Mouse (Mus musculus) leukemia stem cell, adult 10-12 weeks (primary cell): ENCODE data around the gene Zfp942. TPM values are rescaled to one million over a fixed set of nuclear protein-coding genes. Genes with fewer than 3 reads are reported as not detected.

Experiments
- polyA plus RNA-seq: library from polyadenylated mRNA; stranded (reverse); fragments of >175 nt; gene quantifications from 2 replicates; pipeline ENCODE4 v1.2.3, GENCODE M21; 2012; ENCODE audit warnings: low replicate concordance

Zfp942 gene
- 0.18 and 0.72 TPM in 2 replicates for polyA plus RNA-seq

GRCm38 (mm10) chr17:21962107-21962907, at the start of gene Zfp942, which contains the start of gene Zfp943:
Zfp942 (minus strand) TSS chr17:21962464.
Zfp943 (plus strand) TSS chr17:21962552.

DNA sequence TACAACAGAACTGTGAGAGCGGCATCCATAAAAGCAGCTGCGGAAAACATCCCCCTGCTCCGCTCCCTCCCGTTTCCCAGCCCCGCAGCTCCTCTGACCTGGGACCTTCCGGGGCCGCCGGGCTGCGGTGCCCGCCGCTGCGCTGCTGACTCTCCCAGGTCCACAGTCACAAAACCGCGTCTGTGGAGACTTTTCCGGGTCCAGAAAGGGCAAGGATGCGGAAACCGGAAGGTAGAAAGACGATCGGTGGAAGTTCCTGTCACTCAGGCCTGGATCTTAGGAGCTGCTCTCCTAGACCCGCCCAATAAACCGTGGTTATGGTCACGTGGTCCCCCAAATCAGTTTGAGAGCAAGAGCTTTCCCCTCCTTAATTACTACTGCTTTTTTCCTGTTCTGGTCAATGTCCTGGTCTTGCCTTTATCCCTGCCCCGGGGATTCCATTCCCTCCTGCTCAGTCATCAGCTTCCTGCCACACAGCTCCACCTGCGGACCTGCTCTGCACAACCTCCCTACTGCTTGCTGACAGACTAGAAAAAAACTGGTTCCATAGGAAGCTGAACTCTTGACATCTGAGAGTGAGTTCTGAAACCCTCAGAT, 52.7 kb downstream of the Zfp942 start, which contains the start of gene Zfp995:
Gene Zfp995 (minus strand): TSS at position 471 of the 597 bp plus-strand sequence.

Other genes with a start within 250 kb of the Zfp942 start
- gene Zfp229, start 231.7 kb downstream of the Zfp942 start, polyA plus RNA-seq, result 1.0 and 3.1 TPM in 2 replicates
- 0.14 TPM in 1 of 2 replicates, not detected in the other for gene Zfp820, start 116.7 kb downstream of the Zfp942 start, polyA plus RNA-seq
- gene Zfp995, start 52.5 kb downstream of the Zfp942 start, polyA plus RNA-seq, result not detected in 2 replicates
- gene Zfp943, start 88 bp upstream of the Zfp942 start, polyA plus RNA-seq, result 0.08 and 0.80 TPM in 2 replicates
- not detected in 2 replicates for gene Zfp947, start 203.7 kb upstream of the Zfp942 start, polyA plus RNA-seq